Comparison of ENCODE assay signal across 15 mouse cellular contexts in the genomic region with DNA sequence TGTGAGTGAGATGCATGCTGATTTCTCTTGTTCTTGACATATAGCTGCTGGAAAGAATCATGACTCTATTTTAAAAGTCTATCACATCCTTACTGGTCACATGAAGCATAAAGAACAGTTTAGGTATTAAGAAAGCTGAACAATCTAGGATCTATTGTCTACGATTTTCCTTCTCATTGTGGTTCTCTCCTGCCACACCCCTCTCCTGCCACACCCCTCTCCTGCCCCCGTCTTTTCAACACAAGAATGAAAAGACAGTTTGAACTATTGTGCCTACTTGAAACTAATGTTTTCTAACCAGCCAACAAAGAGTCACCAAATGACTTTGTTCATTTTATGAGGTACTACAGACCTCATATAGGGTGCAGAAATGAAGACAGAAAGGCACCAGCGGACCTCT.
"Had no signal": no experiment of that assay in that cellular context is flagged by ENCODE, and none has a peak within 500 bp of the region (broad histone marks: within the 10 kb centered on the region; RNA-seq: fewer than 3 reads in every experiment).

No protein-coding gene starts in this region.

- H3K4me3 ChIP-seq: left cerebral cortex, adult 2 months; liver, embryonic 13.5 days; midbrain, embryonic 10.5 days; midbrain, embryonic 13.5 days had no signal

- H3K9me3 ChIP-seq: liver, embryonic 13.5 days; midbrain, embryonic 10.5 days; midbrain, embryonic 13.5 days had no signal

- H3K27ac ChIP-seq: kidney, postnatal 0 days; left cerebral cortex, adult 2 months; liver, embryonic 13.5 days; midbrain, embryonic 10.5 days; midbrain, embryonic 13.5 days had no signal

- ATAC-seq: intestine, postnatal 0 days; midbrain, embryonic 13.5 days had no signal

- H3K9ac ChIP-seq: liver, embryonic 13.5 days; midbrain, embryonic 13.5 days had no signal

- H3K27me3 ChIP-seq: liver, embryonic 13.5 days had no signal

- H3K36me3 ChIP-seq: liver, embryonic 13.5 days; midbrain, embryonic 10.5 days; midbrain, embryonic 13.5 days had no signal

- DNase-seq: kidney, adult 2 months; kidney, postnatal 25 days; layer of hippocampus, postnatal 36 days; left cerebral cortex, postnatal 4 days; liver, embryonic 13.5 days; lung, adult 2 months; lung, postnatal 14 days; lung, postnatal 4 days; thymus, adult 2 months; thymus, postnatal 14 days had no signal

- H3K4me2 ChIP-seq: liver, embryonic 13.5 days; midbrain, embryonic 13.5 days had no signal
